9 mouse cellular contexts compared by ENCODE assay signal in genomic region chr10:61381823-61382222, GRCm38 (mm10). TPM values are rescaled to one million over a fixed set of nuclear protein-coding genes. Genes with fewer than 3 reads are reported as not detected.
DNase-seq lines count a peak whose midpoint lies in the region; ATAC-seq and TF ChIP-seq lines count a peak whose summit lies in the region.
"Had no signal": no experiment of that assay in that cellular context is flagged by ENCODE, and none has a peak within 500 bp of the region (broad histone marks: within the 10 kb centered on the region; RNA-seq: fewer than 3 reads in every experiment).

No protein-coding gene starts in this region.

- no peaks in the 10 kb centered on the region for H3K36me3 ChIP-seq in kidney, adult 2 months (ENCODE audit: control insufficient read depth, insufficient read depth, low read length)
- peaks cover 2% of the 10 kb centered on the region for H3K36me3 ChIP-seq in heart, adult 2 months (ENCODE audit: control insufficient read depth, insufficient read depth, low read length)
- H3K36me3 ChIP-seq in midbrain, embryonic 10.5 days: no peaks in the 10 kb centered on the region

- no peak for TF ChIP-seq POLR2A in kidney, adult 2 months (IDR thresholded peaks at IDR 0.05; ENCODE audit: low read depth, low read length)
- no peak for TF ChIP-seq POLR2A in heart, adult 2 months (IDR thresholded peaks at IDR 0.05; ENCODE audit: insufficient read depth, low read depth, low read length)

- no peak for ATAC-seq in megakaryocyte-erythroid progenitor cell, adult 5-6 weeks (replicated peaks; ENCODE audit: low FRiP score, low TSS enrichment, poor library complexity, severe bottlenecking)

- H3K4me3 ChIP-seq in kidney, adult 2 months (ENCODE audit: insufficient read depth, low read depth, low read length): peak overlapping the region; percentile 81
- H3K4me3 ChIP-seq in heart, adult 2 months: peak overlapping the region; percentile 96
- H3K4me3 ChIP-seq in midbrain, embryonic 10.5 days: peak overlapping the region; percentile 74

- intact Hi-C loops in heart, adult 2 months (cut with DNase I): loop anchor here (1.0 kb wide), 1 partner anchor 16 kb away; no protein-coding TSS in a partner anchor

- H3K4me1 ChIP-seq in kidney, adult 2 months (ENCODE audit: control insufficient read depth, insufficient read depth, low read length): 0 out of 2 replicates have a peak, but pooled peaks cover 11% of the 10 kb centered on the region
- peaks cover 37% of the 10 kb centered on the region for H3K4me1 ChIP-seq in heart, adult 2 months (ENCODE audit: control insufficient read depth, insufficient read depth, low read length)
- peaks cover 61% of the 10 kb centered on the region for H3K4me1 ChIP-seq in midbrain, embryonic 10.5 days

- no peaks in the 10 kb centered on the region for H3K9me3 ChIP-seq in midbrain, embryonic 10.5 days (replicated peaks)

- 0 out of 2 replicates have a peak, but pooled peaks have one; percentile 40 for TF ChIP-seq EP300 in heart, adult 2 months (IDR thresholded peaks at IDR 0.05; ENCODE audit: insufficient read depth, low read depth, low read length)

- peaks cover 2% of the 10 kb centered on the region for H3K79me2 ChIP-seq in heart, adult 2 months (replicated peaks; ENCODE audit: control insufficient read depth, insufficient read depth, low read length)

- whole genome bisulfite sequencing in kidney, adult 2 months: 28% methylated on average over 8 of the region's 8 CpGs
- WGBS in heart, adult 2 months: 27% methylated on average over 8 of the region's 8 CpGs
- 16% methylated on average over 8 of the region's 8 CpGs for WGBS in midbrain, embryonic 10.5 days

- no peak for TF ChIP-seq CTCF in kidney, adult 2 months (conservative IDR thresholded peaks at IDR 0.05; ENCODE audit: insufficient read depth, insufficient read length, low read depth, low read length)
- no peak for TF ChIP-seq CTCF in heart, adult 2 months (IDR thresholded peaks at IDR 0.05)

- peak overlapping the region; percentile 13; the same call in 1 of the 2 replicates for H3K27ac ChIP-seq in kidney, adult 2 months (ENCODE audit: insufficient read depth, low read depth, low read length)
- peak overlapping the region; percentile 91 for H3K27ac ChIP-seq in heart, adult 2 months
- H3K27ac ChIP-seq in midbrain, embryonic 10.5 days (replicated peaks): peak overlapping the region; percentile 88

- DNase-seq in kidney, adult 2 months: peak; percentile 44
- no peak for DNase-seq in kidney, adult 8-10 months
- peak; percentile 55 to 61 for DNase-seq in heart, adult 2 months
- peak; percentile 56 for DNase-seq in kidney, postnatal 14 days
- DNase-seq in midbrain, embryonic 10.5 days (ENCODE audit: low spot score): no peak
- DNase-seq in cerebellum, adult 9-10 months: no peak
- DNase-seq in urinary bladder, adult 18-20 months (ENCODE audit: low spot score in 2 of 2): no peak

- H3K9ac ChIP-seq in heart, adult 2 months (ENCODE audit: low read depth, low read length): peak overlapping the region; percentile 28

- H3K27me3 ChIP-seq in kidney, adult 2 months (replicated peaks; ENCODE audit: control insufficient read depth, insufficient read depth, low read length): no peaks in the 10 kb centered on the region
- no peaks in the 10 kb centered on the region for H3K27me3 ChIP-seq in heart, adult 2 months (ENCODE audit: control insufficient read depth, insufficient read depth, low read length)
- H3K27me3 ChIP-seq in midbrain, embryonic 10.5 days (ENCODE audit: low read depth, poor library complexity, severe bottlenecking): peaks cover 52% of the 10 kb centered on the region

RNA-seq across cellular contexts. Expression of gene Pald1, which starts 1.5 kb away (rescaled TPM):
- 8.8 and 10.8 TPM in 2 replicates for polyA plus RNA-seq in kidney, adult 2 months (2012; rRNA removed)
- total RNA-seq in heart, adult 2 months (2021): 10 to 100 TPM; 15.3 to 17.6 TPM
- 17.7 and 20.4 TPM in 2 replicates for polyA plus RNA-seq in heart, adult 2 months (2012; rRNA removed)
- polyA plus RNA-seq in midbrain, embryonic 10.5 days (2016; fragmentation: Nextera tagmentation; extraction: Ambion mirVana): 35.8 and 36.1 TPM in 2 replicates
- not detected in 2 replicates for total RNA-seq in megakaryocyte-erythroid progenitor cell, adult 5-6 weeks (2014; fragmentation: Nextera tagmentation)
- not detected in 2 replicates for total RNA-seq in megakaryocyte-erythroid progenitor cell, adult 5-6 weeks (2017)

RNA-seq across cellular contexts. Expression of gene Nodal, which starts 35.9 kb away (rescaled TPM):
- polyA plus RNA-seq in kidney, adult 2 months (2012; rRNA removed): 0.06 and 0.12 TPM in 2 replicates
- under 1 TPM in 1 of 2 experiments, not detected in 1; 0.10 TPM for total RNA-seq in heart, adult 2 months (2021)
- polyA plus RNA-seq in heart, adult 2 months (2012; rRNA removed): 0.04 and 0.38 TPM in 2 replicates
- 0.25 and 0.26 TPM in 2 replicates for polyA plus RNA-seq in midbrain, embryonic 10.5 days (2016; fragmentation: Nextera tagmentation; extraction: Ambion mirVana)
- total RNA-seq in megakaryocyte-erythroid progenitor cell, adult 5-6 weeks (2014; fragmentation: Nextera tagmentation): not detected in 2 replicates
- total RNA-seq in megakaryocyte-erythroid progenitor cell, adult 5-6 weeks (2017): not detected in 2 replicates
- total RNA-seq: heart, adult 18-20 months had no signal

Comparison
In these comparisons a context has a peak if more than half of its experiments do, and no peak if none do; other contexts are left out.
1. DNase-seq: peak in kidney, adult 2 months (single experiment), heart, adult 2 months (2 of 2) and kidney, postnatal 14 days (single experiment); none in kidney, adult 8-10 months (0 of 2), midbrain, embryonic 10.5 days (single experiment), cerebellum, adult 9-10 months (single experiment) and urinary bladder, adult 18-20 months (0 of 2).
2. H3K27ac ChIP-seq: peak in every context shown above with its lines; median percentile 91 in heart, adult 2 months; 88 in midbrain, embryonic 10.5 days; 13 in kidney, adult 2 months.
3. Peak in every context shown above with its lines, with median percentiles within 50 percentile points of each other: H3K4me3 ChIP-seq.